9 mouse cellular contexts compared by ENCODE assay signal in the genomic region with DNA sequence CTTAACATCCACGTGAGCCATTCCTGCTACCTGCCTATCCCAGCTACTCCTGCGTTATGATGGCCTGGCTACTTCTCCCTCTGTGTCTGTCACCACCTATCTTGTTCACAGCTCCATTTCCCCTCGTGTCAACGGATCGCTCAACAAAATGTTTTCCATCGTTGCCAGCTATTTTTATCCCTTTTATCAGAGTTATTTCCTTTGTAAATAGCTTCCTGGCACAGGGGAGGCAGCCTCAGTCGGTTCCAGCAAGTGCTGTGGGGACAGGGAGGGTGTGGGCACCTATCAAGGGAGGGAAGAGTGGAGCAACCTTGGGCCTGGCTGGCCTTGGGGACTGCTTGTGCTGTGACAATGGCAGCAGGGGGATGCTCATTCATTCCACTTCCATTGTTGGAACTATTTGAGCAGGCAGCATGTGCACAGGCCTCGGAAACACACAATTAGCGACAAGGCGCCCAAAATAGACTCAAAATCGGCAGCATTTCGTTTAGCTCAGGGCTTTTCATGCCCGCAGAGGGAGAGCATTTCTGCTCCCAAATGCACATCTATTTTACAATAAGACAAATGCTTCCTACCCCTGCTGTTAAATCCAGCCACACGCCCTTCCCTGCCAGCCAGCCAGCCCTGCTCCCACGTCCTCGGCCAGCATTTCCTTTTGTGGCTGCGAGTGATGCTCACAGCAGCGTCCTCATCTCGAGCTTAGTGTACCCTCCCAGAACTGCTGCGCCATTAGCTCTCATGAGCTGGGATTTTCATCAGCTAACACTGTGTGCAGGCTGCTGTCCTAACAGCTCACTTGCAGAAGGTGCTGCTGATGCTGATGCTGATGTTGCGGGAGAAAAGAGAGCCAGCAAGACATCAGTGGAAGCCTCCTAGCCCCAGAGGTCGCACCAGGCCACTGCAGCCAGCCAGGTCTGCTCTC.
DNase-seq lines count a peak whose midpoint lies in the region; ATAC-seq lines count a peak whose summit lies in the region.
"Had no signal": no experiment of that assay in that cellular context is flagged by ENCODE, and none has a peak within 500 bp of the region (broad histone marks: within the 10 kb centered on the region; RNA-seq: fewer than 3 reads in every experiment).

No protein-coding gene starts in this region.

- DNase-seq in kidney, adult 18-20 months: peak; percentile 14
- DNase-seq in hindbrain, embryonic 14.5 days (ENCODE audit: low spot score): peak; percentile 51
- peak; percentile 62 to 73 for DNase-seq in left cerebral cortex, adult 9 months (ENCODE audit: low spot score in 2 of 2)
- no peak for DNase-seq in ovary, adult 18-20 months (ENCODE audit: low spot score)
- no peak for DNase-seq in T-cell, adult 2 months (ENCODE audit: low spot score)

- 0 out of 2 replicates have a peak, but pooled peaks cover 1% of the 10 kb centered on the region for H3K27me3 ChIP-seq in kidney, embryonic 16.5 days (ENCODE audit: insufficient read depth, low read length)
- no peaks in the 10 kb centered on the region for H3K27me3 ChIP-seq in hindbrain, embryonic 14.5 days (ENCODE audit: control insufficient read depth, insufficient read depth, low read length)
- no peaks in the 10 kb centered on the region for H3K27me3 ChIP-seq in neural tube, embryonic 14.5 days (ENCODE audit: control insufficient read depth, insufficient read depth, low read length)
- H3K27me3 ChIP-seq: embryonic facial prominence, embryonic 13.5 days had no signal

- H3K4me2 ChIP-seq in kidney, embryonic 16.5 days (replicated peaks; ENCODE audit: low read depth, low read length): no peak overlapping the region
- 0 out of 2 replicates have a peak overlapping the region, but pooled peaks have one; percentile 17 for H3K4me2 ChIP-seq in hindbrain, embryonic 14.5 days (replicated peaks)
- no peak overlapping the region for H3K4me2 ChIP-seq in neural tube, embryonic 14.5 days (ENCODE audit: low read depth, low read length)
- H3K4me2 ChIP-seq: embryonic facial prominence, embryonic 13.5 days had no signal

- H3K4me3 ChIP-seq in kidney, embryonic 16.5 days (ENCODE audit: low read length): no peak overlapping the region
- no peak overlapping the region for H3K4me3 ChIP-seq in hindbrain, embryonic 14.5 days (replicated peaks; ENCODE audit: low read length)
- no peak overlapping the region for H3K4me3 ChIP-seq in neural tube, embryonic 14.5 days (ENCODE audit: low read depth, low read length)
- H3K4me3 ChIP-seq: embryonic facial prominence, embryonic 13.5 days had no signal

- no peaks in the 10 kb centered on the region for H3K9me3 ChIP-seq in kidney, embryonic 16.5 days (ENCODE audit: low read length)
- 0 out of 2 replicates have a peak, but pooled peaks cover 6% of the 10 kb centered on the region for H3K9me3 ChIP-seq in hindbrain, embryonic 14.5 days (ENCODE audit: control insufficient read depth, low read length)
- H3K9me3 ChIP-seq in neural tube, embryonic 14.5 days (ENCODE audit: control insufficient read depth, low read length): no peaks in the 10 kb centered on the region; the same call in 1 of the 2 replicates
- H3K9me3 ChIP-seq: embryonic facial prominence, embryonic 13.5 days had no signal

- no peak for ATAC-seq in kidney, embryonic 16.5 days (ENCODE audit: low FRiP score, low TSS enrichment)
- ATAC-seq in frontal cortex, adult (ENCODE audit: low TSS enrichment): peak; percentile 93
- peak; percentile 69; the same call in 1 of the 2 replicates for ATAC-seq in hindbrain, embryonic 14.5 days (ENCODE audit: low FRiP score)
- ATAC-seq in neural tube, embryonic 14.5 days (ENCODE audit: low read depth): peak; percentile 75

- H3K4me1 ChIP-seq in kidney, embryonic 16.5 days (ENCODE audit: insufficient read depth, low read length): peaks cover 3% of the 10 kb centered on the region; the same call in 1 of the 2 replicates
- peaks cover 17% of the 10 kb centered on the region for H3K4me1 ChIP-seq in hindbrain, embryonic 14.5 days (replicated peaks; ENCODE audit: control insufficient read depth, insufficient read depth, low read length)
- H3K4me1 ChIP-seq in neural tube, embryonic 14.5 days (ENCODE audit: control insufficient read depth, insufficient read depth, low read length): peaks cover 10% of the 10 kb centered on the region; the same call in 1 of the 2 replicates

- no peak overlapping the region for H3K27ac ChIP-seq in kidney, embryonic 16.5 days (ENCODE audit: low read length)
- peak overlapping the region; percentile 81 for H3K27ac ChIP-seq in hindbrain, embryonic 14.5 days
- H3K27ac ChIP-seq in neural tube, embryonic 14.5 days (ENCODE audit: low read depth, low read length): peak overlapping the region; percentile 79
- H3K27ac ChIP-seq: embryonic facial prominence, embryonic 13.5 days had no signal

- WGBS in kidney, embryonic 16.5 days: 64% methylated on average over 22 of the region's 22 CpGs
- WGBS in hindbrain, embryonic 14.5 days: 30% methylated on average over 22 of the region's 22 CpGs
- 35% methylated on average over 22 of the region's 22 CpGs for WGBS in neural tube, embryonic 14.5 days

- H3K9ac ChIP-seq in kidney, embryonic 16.5 days (replicated peaks; ENCODE audit: low read length): no peak overlapping the region
- H3K9ac ChIP-seq in hindbrain, embryonic 14.5 days: peak overlapping the region; percentile 44
- peak overlapping the region; percentile 47; the same call in 1 of the 2 replicates for H3K9ac ChIP-seq in neural tube, embryonic 14.5 days (replicated peaks; ENCODE audit: low read depth, low read length)
- H3K9ac ChIP-seq: embryonic facial prominence, embryonic 13.5 days had no signal

- H3K36me3 ChIP-seq in kidney, embryonic 16.5 days (ENCODE audit: insufficient read depth, low read length): no peaks in the 10 kb centered on the region
- H3K36me3 ChIP-seq in hindbrain, embryonic 14.5 days (replicated peaks; ENCODE audit: control insufficient read depth, insufficient read depth): no peaks in the 10 kb centered on the region
- H3K36me3 ChIP-seq in neural tube, embryonic 14.5 days (ENCODE audit: control insufficient read depth, insufficient read depth, low read length): no peaks in the 10 kb centered on the region
- H3K36me3 ChIP-seq: embryonic facial prominence, embryonic 13.5 days had no signal

Comparison
In these comparisons a context has a peak if more than half of its experiments do, and no peak if none do; other contexts are left out.
1. DNase-seq: peak in kidney, adult 18-20 months (single experiment), hindbrain, embryonic 14.5 days (single experiment) and left cerebral cortex, adult 9 months (2 of 2); none in ovary, adult 18-20 months (single experiment) and T-cell, adult 2 months (single experiment).